Mouse (Mus musculus) hindbrain, embryonic 14.5 days (tissue): Measurements from ENCODE around the gene Cd59a. TPM values are rescaled to one million over a fixed set of nuclear protein-coding genes. Genes with fewer than 3 reads are reported as not detected.
"Not testable (repeated sequence)": the region's sequence is repeated elsewhere in the genome, so short reads cannot be mapped to it uniquely, and the experiment has no call there.

ENCODE experiments used
- ATAC-seq: fragments of 200-750 bp; cut with Nextera tagmentation; 2 replicates; pipeline ENCODE4 v1.8.0; 2017; ENCODE audit warnings: moderate number of reproducible peaks, mild to moderate bottlenecking, moderate TSS enrichment, moderate library complexity; ENCODE audit not compliant: low FRiP score
- DNase-seq: peaks from one replicate; pipeline ENCODE4 v3.0.0-alpha.2; 2015; ENCODE audit warnings: low spot score
- H3K27ac ChIP-seq: fragments of 300-500 bp; sonication (generic); 2 replicates; pipeline ENCODE4 v1.5.1; 2014; ENCODE audit warnings: mild to moderate bottlenecking, moderate library complexity
- H3K27me3 ChIP-seq: fragments of 300-500 bp; sonication (generic); 2 replicates; pipeline ENCODE4 v1.6.1; 2014; ENCODE audit warnings: mild to moderate bottlenecking, low read length, mixed read lengths; ENCODE audit not compliant: control insufficient read depth, insufficient read depth
- H3K36me3 ChIP-seq: fragments of 300-500 bp; sonication (generic); replicated peaks from 2 replicates; pipeline ENCODE4 v1.6.1; 2014; ENCODE audit not compliant: control insufficient read depth, insufficient read depth
- H3K4me1 ChIP-seq: fragments of 300-500 bp; sonication (generic); replicated peaks from 2 replicates; pipeline ENCODE4 v1.6.1; 2014; ENCODE audit warnings: antibody characterized with exemption, low read length, mixed read lengths; ENCODE audit not compliant: control insufficient read depth, insufficient read depth
- H3K4me2 ChIP-seq: fragments of 300-500 bp; sonication (generic); replicated peaks from 2 replicates; pipeline ENCODE4 v1.6.1; 2014; ENCODE audit warnings: mild to moderate bottlenecking, moderate library complexity
- H3K4me3 ChIP-seq: fragments of 300-500 bp; sonication (generic); replicated peaks from 2 replicates; pipeline ENCODE4 v1.5.1; 2014; ENCODE audit warnings: mild to moderate bottlenecking, low read length
- H3K9ac ChIP-seq: fragments of 300-500 bp; sonication (generic); 2 replicates; pipeline ENCODE4 v1.6.1; 2014
- H3K9me3 ChIP-seq: fragments of 300-500 bp; sonication (generic); 2 replicates; pipeline ENCODE4 v1.6.1; 2016; ENCODE audit warnings: low read length; ENCODE audit not compliant: control insufficient read depth
- WGBS: fragments of 180-500 bp; shearing (Covaris S2); extraction: QIAGEN DNeasy Blood & Tissue Kit; methylation state at CpG from one replicate; pipeline ENCODE4 v1.1.7; 2014; 5-methylcytosine and 5-hydroxymethylcytosine counted together
- polyA plus RNA-seq: library from polyadenylated mRNA; unstranded; fragments of >200 nt; fragmentation: Nextera tagmentation; extraction: Ambion mirVana; gene quantifications from 2 replicates; pipeline ENCODE4 v1.2.1, GENCODE M21; 2014

Gene Cd59a
- polyA plus RNA-seq = 14.9 and 16.6 TPM in 2 replicates

- no peaks in the 10 kb centered on the region for H3K36me3 ChIP-seq
- peak within 1 kb of the TSS; percentile 40 for H3K4me3 ChIP-seq
- H3K4me1 ChIP-seq = peaks cover 8% of the 10 kb centered on the region
- peak within 1 kb of the TSS; percentile 66 for H3K4me2 ChIP-seq
- H3K27me3 ChIP-seq = no peaks in the 10 kb centered on the region
- H3K27ac ChIP-seq = peak within 1 kb of the TSS; percentile 68
- H3K9me3 ChIP-seq = no peaks in the 10 kb centered on the region
- DNase-seq (peak; percentile 72), ATAC-seq (peak; percentile 88)
- H3K9ac ChIP-seq = peak within 1 kb of the TSS; percentile 57
- 3% methylated on average over 15 of the region's 15 CpGs for whole genome bisulfite sequencing
These were observed at the start of gene Cd59a for GRCm38 (mm10) chr2:104095741-104096213. Cd59a (plus strand) TSS chr2:104095801.

- H3K27me3 ChIP-seq = no peaks in the 10 kb centered on the region
- no peak overlapping the region for H3K9ac ChIP-seq
- WGBS = 88% methylated on average over 1 of the region's 1 CpGs
- DNase-seq (no peak), ATAC-seq (no peak)
- H3K4me2 ChIP-seq = no peak overlapping the region
- H3K27ac ChIP-seq = no peak overlapping the region
- no peak overlapping the region for H3K4me3 ChIP-seq
- H3K9me3 ChIP-seq = no peaks in the 10 kb centered on the region
- no peaks in the 10 kb centered on the region for H3K4me1 ChIP-seq
- peaks cover 55% of the 10 kb centered on the region for H3K36me3 ChIP-seq
These were observed 37.2 kb upstream of the Cd59a start for GRCm38 (mm10) chr2:104058381-104058780.

GRCm38 (mm10) chr2:104058954-104059353, 36.6 kb upstream of the Cd59a start:
- peaks cover 50% of the 10 kb centered on the region for H3K36me3 ChIP-seq
- DNase-seq = no peak
- H3K27ac ChIP-seq = no peak overlapping the region
- no peak overlapping the region for H3K9ac ChIP-seq
- no peaks in the 10 kb centered on the region for H3K9me3 ChIP-seq
- WGBS = 95% methylated on average over 4 of the region's 4 CpGs
- no peak for ATAC-seq
- no peaks in the 10 kb centered on the region for H3K4me1 ChIP-seq
- no peaks in the 10 kb centered on the region for H3K27me3 ChIP-seq
- no peak overlapping the region for H3K4me2 ChIP-seq
- no peak overlapping the region for H3K4me3 ChIP-seq

DNA sequence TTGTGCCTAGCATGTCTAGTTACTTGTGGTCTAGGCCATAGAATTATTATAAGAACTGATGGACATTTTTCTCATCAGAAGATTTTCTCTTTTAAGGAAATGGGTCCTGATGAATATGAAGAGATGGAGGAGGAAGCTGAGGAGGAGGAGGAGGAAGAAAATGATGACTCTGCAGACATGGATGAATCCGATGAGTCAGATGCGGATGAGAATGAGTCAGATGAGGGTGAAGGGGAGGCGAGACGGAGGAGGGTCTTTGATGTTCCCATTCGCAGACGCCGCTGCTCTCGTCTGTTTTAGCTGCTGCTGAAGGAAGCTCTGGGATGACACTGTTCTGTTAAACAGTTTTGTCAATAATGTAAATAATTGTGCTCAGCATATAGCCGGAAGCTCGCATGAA, 35.8 kb upstream of the Cd59a start:
- Histone ChIP-seq H3K4me2 (no peak overlapping the region), H3K36me3 (peaks cover 41% of the 10 kb centered on the region), H3K9ac (no peak overlapping the region), H3K27ac (no peak overlapping the region), H3K27me3 (no peaks in the 10 kb centered on the region), H3K4me1 (no peaks in the 10 kb centered on the region), H3K4me3 (no peak overlapping the region), H3K9me3 (no peaks in the 10 kb centered on the region)
- WGBS = 85% methylated on average over 10 of the region's 10 CpGs
- ATAC-seq (no peak), DNase-seq (no peak)

- H3K36me3 ChIP-seq = peaks cover 29% of the 10 kb centered on the region
- no peak overlapping the region for H3K27ac ChIP-seq
- H3K9me3 ChIP-seq = no peaks in the 10 kb centered on the region
- H3K9ac ChIP-seq = no peak overlapping the region
- H3K27me3 ChIP-seq = no peaks in the 10 kb centered on the region
- no peak for ATAC-seq
- WGBS = 96% methylated on average over 6 of the region's 6 CpGs
- H3K4me1 ChIP-seq = no peaks in the 10 kb centered on the region
- no peak for DNase-seq
- H3K4me2 ChIP-seq = no peak overlapping the region
- no peak overlapping the region for H3K4me3 ChIP-seq
These were observed 34.6 kb upstream of the Cd59a start for GRCm38 (mm10) chr2:104060996-104061395.

DNA sequence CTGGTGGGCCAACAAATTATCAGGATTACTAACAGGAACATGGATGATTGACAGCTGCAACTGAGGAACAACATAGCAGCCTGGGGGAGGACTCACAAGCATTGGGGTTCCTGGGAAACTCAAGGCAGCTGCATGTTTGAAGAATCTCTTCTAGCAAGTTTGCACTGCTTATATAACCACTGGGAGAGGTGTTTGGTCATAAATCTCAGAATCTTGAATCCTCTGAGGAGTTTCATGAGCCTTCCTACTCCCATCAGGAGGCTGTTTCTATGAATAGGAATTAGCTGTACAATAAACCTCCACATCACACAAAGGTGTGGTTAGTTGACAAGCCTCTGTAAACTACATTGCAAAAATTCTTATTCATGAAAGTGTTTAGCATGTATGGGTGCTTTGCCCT, 32.9 kb upstream of the Cd59a start:
- Histone ChIP-seq H3K4me1 (no peaks in the 10 kb centered on the region), H3K27ac (no peak overlapping the region)
- ATAC-seq = no peak

GRCm38 (mm10) chr2:104064152-104064551, 31.4 kb upstream of the Cd59a start:
- no peak overlapping the region for H3K9ac ChIP-seq
- H3K27me3 ChIP-seq = no peaks in the 10 kb centered on the region
- ATAC-seq (no peak), DNase-seq (no peak)
- WGBS = 91% methylated on average over 2 of the region's 2 CpGs
- no peaks in the 10 kb centered on the region for H3K4me1 ChIP-seq
- H3K36me3 ChIP-seq = peaks cover 22% of the 10 kb centered on the region
- H3K4me2 ChIP-seq = no peak overlapping the region
- no peaks in the 10 kb centered on the region for H3K9me3 ChIP-seq
- H3K4me3 ChIP-seq = no peak overlapping the region
- no peak overlapping the region for H3K27ac ChIP-seq

More for the DNA sequence above, 32.9 kb upstream of the Cd59a start:
- DNase-seq = no peak
- Histone ChIP-seq H3K36me3 (peaks cover 29% of the 10 kb centered on the region), H3K9ac (no peak overlapping the region), H3K9me3 (no peaks in the 10 kb centered on the region), H3K4me2 (no peak overlapping the region), H3K27me3 (no peaks in the 10 kb centered on the region), H3K4me3 (no peak overlapping the region)

DNA sequence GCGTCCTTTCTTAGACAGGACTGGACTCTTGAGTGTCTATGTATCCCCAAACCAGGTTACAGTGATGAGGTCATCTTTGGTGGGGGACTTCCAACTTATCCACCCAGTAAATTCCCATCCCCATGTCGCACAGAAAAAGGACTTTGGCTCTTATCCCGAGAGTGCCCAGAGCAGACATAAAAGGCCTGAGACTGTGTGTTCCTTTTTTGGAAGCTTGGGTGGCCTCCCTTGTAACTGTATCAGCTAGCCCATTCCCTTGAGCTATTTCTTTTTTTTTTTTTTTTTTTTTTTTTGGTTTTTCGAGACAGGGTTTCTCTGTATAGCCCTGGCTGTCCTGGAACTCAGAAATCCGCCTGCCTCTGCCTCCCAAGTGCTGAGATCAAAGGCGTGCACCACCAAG, 30.1 kb upstream of the Cd59a start, which contains the start of gene Gm10912:
TSS of gene Gm10912 (plus strand) at position 301 of the 400 bp plus-strand sequence.
- not testable (repeated sequence) for ATAC-seq, H3K27me3 ChIP-seq, H3K27ac ChIP-seq, H3K9ac ChIP-seq, H3K4me1 ChIP-seq, H3K4me3 ChIP-seq, H3K9me3 ChIP-seq, DNase-seq, H3K4me2 ChIP-seq
- H3K36me3 ChIP-seq = peaks cover 12% of the 10 kb centered on the region
- 91% methylated on average over 5 of the region's 6 CpGs for WGBS

- H3K9ac ChIP-seq, H3K9me3 ChIP-seq, ATAC-seq, H3K27me3 ChIP-seq, H3K27ac ChIP-seq, H3K4me3 ChIP-seq, H3K36me3 ChIP-seq, H3K4me1 ChIP-seq, DNase-seq: not testable (repeated sequence)
- H3K4me2 ChIP-seq = 0 out of 2 replicates have a peak within 1 kb of the TSS, but pooled peaks have one; percentile 52
- WGBS = 81% methylated on average over 7 of the region's 7 CpGs
These were observed 27.2 kb upstream of the Cd59a start, which contains the start of gene Gm10799 for GRCm38 (mm10) chr2:104068450-104068849. Gm10799 (minus strand) TSS chr2:104068550.

DNA sequence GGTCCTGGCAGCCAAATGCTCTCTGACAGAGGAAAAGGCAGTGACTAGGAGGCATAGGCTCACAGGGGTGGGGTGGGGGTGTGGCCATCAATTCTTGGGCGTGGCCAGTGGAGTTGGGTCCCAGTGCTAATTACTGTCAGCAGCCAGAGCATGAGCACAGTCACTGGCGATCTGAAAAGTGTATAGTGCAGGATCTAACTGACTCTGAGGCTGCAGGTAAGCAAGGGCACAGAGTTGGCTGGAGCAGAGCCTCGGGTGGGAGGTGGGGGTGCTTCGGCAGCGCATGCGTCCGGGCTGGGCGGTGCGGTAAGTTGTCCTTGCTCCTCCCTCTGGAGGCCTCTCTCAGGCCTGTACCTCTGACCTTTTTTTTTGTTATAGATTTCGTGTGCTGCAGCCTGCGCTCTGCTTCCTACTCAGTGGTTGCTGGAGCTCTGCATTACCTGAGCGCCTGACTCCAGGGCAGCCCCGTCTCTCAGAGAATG, 25.9 kb upstream of the Cd59a start, which contains the start of gene Cd59b:
TSS of gene Cd59b (plus strand) at position 146 of the 482 bp plus-strand sequence.
- no peaks in the 10 kb centered on the region for H3K9me3 ChIP-seq
- peak within 1 kb of the TSS; percentile 52 for H3K4me2 ChIP-seq
- ATAC-seq (peak; percentile 79), DNase-seq (peak; percentile 40)
- H3K4me1 ChIP-seq = peaks cover 4% of the 10 kb centered on the region; the same call in 1 of the 2 replicates
- no peak within 1 kb of the TSS for H3K27ac ChIP-seq
- no peaks in the 10 kb centered on the region for H3K36me3 ChIP-seq
- H3K27me3 ChIP-seq = no peaks in the 10 kb centered on the region
- no peak within 1 kb of the TSS for H3K9ac ChIP-seq
- H3K4me3 ChIP-seq = peak within 1 kb of the TSS; percentile 31
- 4% methylated on average over 13 of the region's 13 CpGs for WGBS
